Mouse (Mus musculus) brain, embryonic 14.5 days (tissue): ENCODE results near the gene Ermp1.

Experiments used
- CTCF ChIP-seq: fragments of 200-500 bp; IDR thresholded peaks from 2 replicates; pipeline ENCODE4 v1.5.1; 2012; ENCODE audit warnings: inconsistent platforms, mild to moderate bottlenecking, moderate library complexity, borderline replicate concordance; ENCODE audit not compliant: insufficient read depth, insufficient read length; ENCODE audit errors: extremely low read depth
- POLR2A ChIP-seq: fragments of 200-500 bp; IDR thresholded peaks from 2 replicates; pipeline ENCODE4 v1.6.1; 2012; ENCODE audit warnings: mild to moderate bottlenecking, inconsistent platforms, borderline replicate concordance; ENCODE audit not compliant: poor library complexity, insufficient read depth, insufficient read length, severe bottlenecking; ENCODE audit errors: extremely low read depth

- no peak for TF ChIP-seq CTCF
- TF ChIP-seq POLR2A: no peak
These were observed 51.2 kb downstream of the Ermp1 start for GRCm38 (mm10) chr19:29596985-29597384.
